Mouse (Mus musculus) bone marrow macrophage, adult 2 months (primary cell): ENCODE results near the gene Bag1.

Experiments
- CTCF ChIP-seq: IDR thresholded peaks from 2 replicates; pipeline ENCODE4 v1.5.1; 2012; ENCODE audit warnings: low read depth, mild to moderate bottlenecking, low read length, moderate library complexity
- POLR2A ChIP-seq: IDR thresholded peaks from 2 replicates; pipeline ENCODE4 v1.6.1; 2012; ENCODE audit warnings: mild to moderate bottlenecking, low read depth, low read length, borderline replicate concordance

GRCm38 (mm10) chr4:40936175-40936839 is 11.8 kb downstream of the Bag1 start:
- TF ChIP-seq CTCF: no peak
- no peak for TF ChIP-seq POLR2A
